Mouse (Mus musculus) CH12.LX (cell line): ENCODE measurements around the gene Zcwpw1. TPM values are rescaled to one million over a fixed set of nuclear protein-coding genes. Genes with fewer than 3 reads are reported as not detected.
"Not testable (repeated sequence)": the region's sequence is repeated elsewhere in the genome, so short reads cannot be mapped to it uniquely, and the experiment has no call there.

ENCODE experiments used
- DNase-seq: peaks from one replicate; pipeline ENCODE4 v3.0.0-alpha.2; 2013; ENCODE audit errors: extremely low read depth
- H3K27ac ChIP-seq: 2 replicates; pipeline ENCODE4 v1.5.1; 2012; ENCODE audit warnings: low read depth, mild to moderate bottlenecking, control low read depth, moderate library complexity; ENCODE audit not compliant: insufficient read depth
- H3K27me3 ChIP-seq: replicated peaks from 2 replicates; pipeline ENCODE3; 2012; ENCODE audit warnings: inconsistent platforms
- H3K36me3 ChIP-seq, 2 experiments: replicated peaks in 1 of 2; 2 replicates each; pipeline versions ENCODE3 to v1.6.1; 2012; ENCODE audit warnings: inconsistent platforms in 1 of 2, low read length in 1 of 2, mild to moderate bottlenecking in 1 of 2, mixed read lengths in 1 of 2, moderate library complexity in 1 of 2; ENCODE audit not compliant: control insufficient read depth in 1 of 2, insufficient read depth in 1 of 2
- H3K4me1 ChIP-seq, 2 experiments: 2 replicates each; pipeline ENCODE4 v1.6.1; 2012; ENCODE audit warnings: inconsistent platforms in 1 of 2, moderate library complexity in 1 of 2; ENCODE audit not compliant: insufficient read depth in 2 of 2, control insufficient read depth in 1 of 2
- H3K4me2 ChIP-seq: 2 replicates; pipeline ENCODE4 v1.6.1; 2012; ENCODE audit warnings: low read depth, mild to moderate bottlenecking, control low read depth; ENCODE audit not compliant: poor library complexity, insufficient read depth, severe bottlenecking
- H3K4me3 ChIP-seq, 3 experiments: fragments of 150-350 bp in 1 of 3; sonication (generic) in 1 of 3; replicated peaks in 1 of 3; 2 replicates each; pipeline versions ENCODE3 to v1.5.1; 2011 to 2012; ENCODE audit warnings: low read depth in 2 of 3, low read length in 2 of 3, mild to moderate bottlenecking in 2 of 3, moderate library complexity in 2 of 3, control low read depth in 1 of 3, improper control_type of control experiment in 1 of 3, inconsistent platforms in 1 of 3, mixed read lengths in 1 of 3; ENCODE audit not compliant: poor library complexity in 1 of 3
- H3K79me2 ChIP-seq: replicated peaks from 2 replicates; pipeline ENCODE4 v1.6.1; 2012; ENCODE audit warnings: mild to moderate bottlenecking, moderate library complexity; ENCODE audit not compliant: control insufficient read depth, poor library complexity, insufficient read depth, severe bottlenecking; ENCODE audit errors: extremely low read depth
- H3K9ac ChIP-seq: 2 replicates; pipeline ENCODE4 v1.6.1; 2012; ENCODE audit warnings: low read depth, mild to moderate bottlenecking, control low read depth, moderate library complexity; ENCODE audit not compliant: insufficient read depth
- H3K9me3 ChIP-seq: replicated peaks from 2 replicates; pipeline ENCODE3; 2012; ENCODE audit warnings: low read length, inconsistent platforms, mixed read lengths
- dilution Hi-C: fragments of 300-500 bp; cut with MboI; formaldehyde crosslinking; loops from 2 replicates; pipeline ENCODE4 v1.14.3; 2020; ENCODE audit warnings: low sequenced_read_pairs; ENCODE audit not compliant: extremely low pct_unique_long_range_greater_than_20kb, extremely low pct_ligation_motif_present
- in situ Hi-C: fragments of 300-500 bp; cut with MboI; formaldehyde crosslinking; loops from 3 replicates; pipeline ENCODE4 v1.14.3; 2019; ENCODE audit warnings: low sequenced_read_pairs, low pct_ligation_motif_present, low pct_unique_long_range_greater_than_20kb, mixed read lengths
- polyA plus RNA-seq: library from polyadenylated mRNA; unstranded; fragments of >175 nt; gene quantifications from 2 replicates; pipeline ENCODE4 v1.2.1, GENCODE M21; 2012; ENCODE audit warnings: low read depth; ENCODE audit not compliant: insufficient read length
- total RNA-seq, 2 experiments: library from RNA; depleted of rRNA; stranded (reverse); fragments of 300-350 nt in 1 of 2; fragments of >200 nt in 1 of 2; gene quantifications; 2 replicates each; pipeline ENCODE4 v1.2.3; 2012 to 2014

Gene Zcwpw1
- total and polyA plus RNA-seq, 3 experiments: 1.3 to 3.0 (median 2.8) TPM

DNA sequence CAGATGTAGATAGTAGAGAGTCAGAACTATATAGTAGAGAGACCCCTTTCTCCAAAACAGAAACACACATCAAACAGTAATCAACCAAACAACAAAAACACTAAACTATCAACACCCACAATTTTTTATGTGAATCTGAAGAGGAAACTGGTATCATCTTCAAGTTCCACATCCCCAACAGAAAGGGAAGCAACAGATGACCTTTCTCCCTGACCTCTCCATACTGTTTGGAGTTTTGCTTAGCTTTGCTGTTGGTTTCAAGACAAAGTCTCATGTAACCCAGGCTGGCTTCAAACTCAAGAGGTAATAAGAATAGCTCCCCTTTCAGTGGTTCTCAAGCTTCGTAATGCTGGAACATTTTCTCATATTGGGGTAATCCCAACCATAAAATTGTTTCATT lies 76.4 kb downstream of the Zcwpw1 start:
- H3K4me2 ChIP-seq, H3K9me3 ChIP-seq, dilution Hi-C loops, H3K4me3 ChIP-seq, H3K9ac ChIP-seq, in situ Hi-C loops, H3K79me2 ChIP-seq, DNase-seq, H3K27ac ChIP-seq, H3K36me3 ChIP-seq, H3K4me1 ChIP-seq, H3K27me3 ChIP-seq: not testable (repeated sequence)

- H3K27me3 ChIP-seq, H3K79me2 ChIP-seq, H3K4me2 ChIP-seq, H3K4me3 ChIP-seq, H3K27ac ChIP-seq, H3K9me3 ChIP-seq, H3K36me3 ChIP-seq, H3K9ac ChIP-seq, DNase-seq, H3K4me1 ChIP-seq, in situ Hi-C loops, dilution Hi-C loops: not testable (repeated sequence)
These were observed 81.0 kb downstream of the Zcwpw1 start for GRCm38 (mm10) chr5:137868600-137868999.

DNA sequence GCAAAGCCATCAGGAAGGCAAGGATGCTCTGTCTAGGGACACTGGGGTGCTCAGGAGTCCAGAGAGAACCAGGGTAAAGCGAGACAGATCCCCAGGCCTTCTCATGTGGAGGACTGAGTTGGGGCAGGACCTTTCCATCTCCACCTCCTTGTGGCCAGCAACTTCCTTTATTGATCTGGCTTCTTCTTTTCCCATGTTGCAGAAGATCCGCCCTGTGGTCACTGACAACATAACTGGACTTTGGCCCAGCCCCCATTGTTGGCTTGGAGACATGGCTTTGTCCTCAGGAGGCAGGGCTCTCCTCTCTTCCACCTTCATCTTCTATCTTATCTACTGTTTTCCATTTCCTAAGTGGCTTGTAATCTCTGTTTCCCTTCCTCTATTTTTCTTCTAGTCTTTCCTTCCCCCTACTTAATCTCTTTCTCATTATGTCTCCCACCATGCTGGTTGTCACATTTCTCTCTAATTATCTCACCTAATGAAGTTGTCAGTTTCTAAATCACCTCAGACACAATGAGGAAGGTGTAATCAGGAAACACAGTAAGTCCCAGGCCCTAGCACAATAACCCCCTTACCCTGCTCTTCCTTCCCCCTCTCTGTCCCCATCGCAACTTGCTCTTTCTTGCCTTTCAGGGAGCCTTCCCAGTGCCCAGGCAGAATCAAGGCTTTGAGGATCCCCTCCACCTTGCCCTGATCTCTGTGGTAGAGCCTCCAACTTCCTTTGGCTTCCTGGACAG lies 84.2 kb downstream of the Zcwpw1 start, which contains the start of gene Pilrb2:
TSS of gene Pilrb2 (minus strand) at position 172 of the 737 bp plus-strand sequence.
- dilution Hi-C loops, H3K27ac ChIP-seq, H3K36me3 ChIP-seq, H3K4me2 ChIP-seq, H3K79me2 ChIP-seq, H3K4me1 ChIP-seq, H3K27me3 ChIP-seq, H3K4me3 ChIP-seq, H3K9ac ChIP-seq, H3K9me3 ChIP-seq, DNase-seq, in situ Hi-C loops: not testable (repeated sequence)

Other genes with a start within 250 kb of the Zcwpw1 start
Only the 20 nearest of the 22 such genes appear.
- gene Tfr2, start 218.0 kb upstream of the Zcwpw1 start, total RNA-seq (2012; rRNA removed): 1.3 and 2.2 TPM in 2 replicates
- 0.50 and 0.67 TPM in 2 replicates for gene Tfr2, start 218.0 kb upstream of the Zcwpw1 start, total RNA-seq (2014; rRNA removed)
- 1.1 and 2.2 TPM in 2 replicates for gene Tfr2, start 218.0 kb upstream of the Zcwpw1 start, polyA plus RNA-seq
- gene Mospd3, start 186.7 kb upstream of the Zcwpw1 start, total RNA-seq (2012; rRNA removed): 4.2 and 5.5 TPM in 2 replicates
- 0.76 and 1.5 TPM in 2 replicates for gene Mospd3, start 186.7 kb upstream of the Zcwpw1 start, total RNA-seq (2014; rRNA removed)
- gene Mospd3, start 186.7 kb upstream of the Zcwpw1 start, polyA plus RNA-seq: 18.3 and 23.7 TPM in 2 replicates
- gene Pcolce, start 174.0 kb upstream of the Zcwpw1 start, total RNA-seq (2012; rRNA removed): 0.30 and 0.46 TPM in 2 replicates
- not detected in 2 replicates for gene Pcolce, start 174.0 kb upstream of the Zcwpw1 start, total RNA-seq (2014; rRNA removed)
- 0.76 and 0.97 TPM in 2 replicates for gene Pcolce, start 174.0 kb upstream of the Zcwpw1 start, polyA plus RNA-seq
- gene Fbxo24, start 158.8 kb upstream of the Zcwpw1 start, total RNA-seq (2012; rRNA removed): 0.13 TPM in 2 replicates
- not detected in 2 replicates for gene Fbxo24, start 158.8 kb upstream of the Zcwpw1 start, total RNA-seq (2014; rRNA removed)
- gene Fbxo24, start 158.8 kb upstream of the Zcwpw1 start, polyA plus RNA-seq: 0.24 and 0.26 TPM in 2 replicates
- 20.0 and 25.6 TPM in 2 replicates for gene Lrch4, start 158.7 kb upstream of the Zcwpw1 start, total RNA-seq (2012; rRNA removed)
- 9.0 and 9.9 TPM in 2 replicates for gene Lrch4, start 158.7 kb upstream of the Zcwpw1 start, total RNA-seq (2014; rRNA removed)
- 47.9 and 62.1 TPM in 2 replicates for gene Lrch4, start 158.7 kb upstream of the Zcwpw1 start, polyA plus RNA-seq
- 1.1 and 1.5 TPM in 2 replicates for gene Gm20605, start 158.6 kb upstream of the Zcwpw1 start, total RNA-seq (2012; rRNA removed)
- gene Gm20605, start 158.6 kb upstream of the Zcwpw1 start, total RNA-seq (2014; rRNA removed): 0.50 and 1.1 TPM in 2 replicates
- gene Gm20605, start 158.6 kb upstream of the Zcwpw1 start, polyA plus RNA-seq: 7.4 and 9.0 TPM in 2 replicates
- 2.2 and 2.4 TPM in 2 replicates for gene Sap25, start 146.5 kb upstream of the Zcwpw1 start, total RNA-seq (2012; rRNA removed)
- 0.72 and 2.1 TPM in 2 replicates for gene Sap25, start 146.5 kb upstream of the Zcwpw1 start, total RNA-seq (2014; rRNA removed)
- gene Sap25, start 146.5 kb upstream of the Zcwpw1 start, polyA plus RNA-seq: 12.1 and 16.6 TPM in 2 replicates
- not detected in 2 replicates for gene Irs3, start 142.1 kb upstream of the Zcwpw1 start, total RNA-seq (2012; rRNA removed)
- not detected in 2 replicates for gene Irs3, start 142.1 kb upstream of the Zcwpw1 start, total RNA-seq (2014; rRNA removed)
- not detected in 2 replicates for gene Irs3, start 142.1 kb upstream of the Zcwpw1 start, polyA plus RNA-seq
- gene Agfg2, start 103.1 kb upstream of the Zcwpw1 start, total RNA-seq (2012; rRNA removed): 8.7 and 10.0 TPM in 2 replicates
- gene Agfg2, start 103.1 kb upstream of the Zcwpw1 start, total RNA-seq (2014; rRNA removed): 11.5 and 13.4 TPM in 2 replicates
- gene Agfg2, start 103.1 kb upstream of the Zcwpw1 start, polyA plus RNA-seq: 16.7 and 16.8 TPM in 2 replicates
- gene Nyap1, start 46.2 kb upstream of the Zcwpw1 start, total RNA-seq (2012; rRNA removed): 0.67 and 1.4 TPM in 2 replicates
- 0.28 and 0.34 TPM in 2 replicates for gene Nyap1, start 46.2 kb upstream of the Zcwpw1 start, total RNA-seq (2014; rRNA removed)
- gene Nyap1, start 46.2 kb upstream of the Zcwpw1 start, polyA plus RNA-seq: 0.35 and 0.43 TPM in 2 replicates
- 32.0 and 39.9 TPM in 2 replicates for gene Tsc22d4, start 42.1 kb upstream of the Zcwpw1 start, total RNA-seq (2012; rRNA removed)
- 26.4 and 28.2 TPM in 2 replicates for gene Tsc22d4, start 42.1 kb upstream of the Zcwpw1 start, total RNA-seq (2014; rRNA removed)
- 91.2 and 103 TPM in 2 replicates for gene Tsc22d4, start 42.1 kb upstream of the Zcwpw1 start, polyA plus RNA-seq
- 31.6 and 34.6 TPM in 2 replicates for gene Ppp1r35, start 8.9 kb upstream of the Zcwpw1 start, total RNA-seq (2012; rRNA removed)
- 11.8 and 17.3 TPM in 2 replicates for gene Ppp1r35, start 8.9 kb upstream of the Zcwpw1 start, total RNA-seq (2014; rRNA removed)
- 23.3 and 24.1 TPM in 2 replicates for gene Ppp1r35, start 8.9 kb upstream of the Zcwpw1 start, polyA plus RNA-seq
- gene Mepce, start 143 bp upstream of the Zcwpw1 start, total RNA-seq (2012; rRNA removed): 32.7 and 38.5 TPM in 2 replicates
- 31.1 and 37.3 TPM in 2 replicates for gene Mepce, start 143 bp upstream of the Zcwpw1 start, total RNA-seq (2014; rRNA removed)
- 42.4 and 43.7 TPM in 2 replicates for gene Mepce, start 143 bp upstream of the Zcwpw1 start, polyA plus RNA-seq
- gene Pilra, start 48.5 kb downstream of the Zcwpw1 start, total RNA-seq (2012; rRNA removed): 0.08 and 0.13 TPM in 2 replicates
- gene Pilra, start 48.5 kb downstream of the Zcwpw1 start, total RNA-seq (2014; rRNA removed): not detected in 2 replicates
- 0.42 and 0.66 TPM in 2 replicates for gene Pilra, start 48.5 kb downstream of the Zcwpw1 start, polyA plus RNA-seq
- gene Pilrb1, start 70.3 kb downstream of the Zcwpw1 start, total RNA-seq (2012; rRNA removed): not detected in 2 replicates
- gene Pilrb1, start 70.3 kb downstream of the Zcwpw1 start, total RNA-seq (2014; rRNA removed): not detected in 2 replicates
- not detected in 2 replicates for gene Pilrb1, start 70.3 kb downstream of the Zcwpw1 start, polyA plus RNA-seq
- gene Pilrb2, start 84.0 kb downstream of the Zcwpw1 start, total RNA-seq (2012; rRNA removed): not detected in 2 replicates
- not detected in 2 replicates for gene Pilrb2, start 84.0 kb downstream of the Zcwpw1 start, total RNA-seq (2014; rRNA removed)
- not detected in 2 replicates for gene Pilrb2, start 84.0 kb downstream of the Zcwpw1 start, polyA plus RNA-seq
- gene Cyp3a13, start 133.8 kb downstream of the Zcwpw1 start, total RNA-seq (2012; rRNA removed): not detected in 2 replicates
- not detected in 2 replicates for gene Cyp3a13, start 133.8 kb downstream of the Zcwpw1 start, total RNA-seq (2014; rRNA removed)
- gene Cyp3a13, start 133.8 kb downstream of the Zcwpw1 start, polyA plus RNA-seq: 0.16 TPM in 1 of 2 replicates, not detected in the other
- not detected in 2 replicates for gene Gjc3, start 175.3 kb downstream of the Zcwpw1 start, total RNA-seq (2012; rRNA removed)
- not detected in 2 replicates for gene Gjc3, start 175.3 kb downstream of the Zcwpw1 start, total RNA-seq (2014; rRNA removed)
- not detected in 2 replicates for gene Gjc3, start 175.3 kb downstream of the Zcwpw1 start, polyA plus RNA-seq
- not detected in 2 replicates for gene Azgp1, start 193.7 kb downstream of the Zcwpw1 start, total RNA-seq (2012; rRNA removed)
- gene Azgp1, start 193.7 kb downstream of the Zcwpw1 start, total RNA-seq (2014; rRNA removed): not detected in 2 replicates
- not detected in 2 replicates for gene Azgp1, start 193.7 kb downstream of the Zcwpw1 start, polyA plus RNA-seq
- not detected in 2 replicates for gene Smok3a, start 233.5 kb downstream of the Zcwpw1 start, total RNA-seq (2012; rRNA removed)
- gene Smok3a, start 233.5 kb downstream of the Zcwpw1 start, total RNA-seq (2014; rRNA removed): not detected in 2 replicates
- gene Smok3a, start 233.5 kb downstream of the Zcwpw1 start, polyA plus RNA-seq: not detected in 2 replicates